Mouse (Mus musculus) embryonic fibroblast, embryonic 13.5 days (primary cell): ENCODE measurements around the gene Atp11a.

Source experiments
- CTCF ChIP-seq: IDR thresholded peaks from 2 replicates; pipeline ENCODE4 v1.5.1; 2011; ENCODE audit warnings: mild to moderate bottlenecking, control low read depth, low read length, moderate library complexity, borderline replicate concordance; ENCODE audit not compliant: insufficient read depth
- POLR2A ChIP-seq: IDR thresholded peaks from 2 replicates; pipeline ENCODE4 v1.6.1; 2011; ENCODE audit warnings: low read depth, mild to moderate bottlenecking, control low read depth, low read length, moderate library complexity

DNA sequence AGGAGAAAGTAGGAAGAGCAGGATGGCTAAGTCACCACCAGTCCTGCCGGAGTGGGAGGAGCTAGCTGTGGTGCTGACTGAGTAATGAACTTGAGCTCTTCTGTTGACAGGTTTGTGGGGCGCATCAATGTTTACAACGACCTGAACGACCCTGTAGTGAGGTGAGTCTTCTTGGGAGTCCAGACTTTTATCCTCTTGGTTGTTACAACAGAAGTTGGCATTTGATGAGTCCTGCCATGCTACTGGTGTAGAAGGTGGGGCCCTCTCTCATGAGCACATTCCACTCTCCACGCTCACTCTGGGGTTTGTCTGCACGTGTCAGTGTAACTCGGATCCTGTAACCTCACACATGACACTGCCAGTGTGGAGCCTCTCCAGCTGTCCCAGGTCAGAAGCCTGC, 66.1 kb downstream of the Atp11a start:
- TF ChIP-seq CTCF (no peak), POLR2A (no peak)
